Mouse (Mus musculus) thymus, adult 2 months (tissue): ENCODE data around the gene Sdk2.

Source experiments
- CTCF ChIP-seq: fragments of 200-500 bp; IDR thresholded peaks from 2 replicates; pipeline ENCODE4 v1.5.1; 2012; ENCODE audit warnings: mild to moderate bottlenecking, control low read depth, low read length, moderate library complexity, borderline replicate concordance; ENCODE audit not compliant: control insufficient read depth, poor library complexity, insufficient read depth; ENCODE audit errors: extremely low read depth
- POLR2A ChIP-seq: fragments of 200-500 bp; IDR thresholded peaks from 2 replicates; pipeline ENCODE4 v1.6.1; 2012; ENCODE audit warnings: mild to moderate bottlenecking, low read length, control low read depth, moderate library complexity; ENCODE audit not compliant: control insufficient read depth, poor library complexity, insufficient read depth; ENCODE audit errors: extremely low read depth

- TF ChIP-seq CTCF (no peak), POLR2A (no peak)
Observed at GRCm38 (mm10) chr11:113975667-113975970, 91.2 kb downstream of the Sdk2 start.
